In the genomic region with DNA sequence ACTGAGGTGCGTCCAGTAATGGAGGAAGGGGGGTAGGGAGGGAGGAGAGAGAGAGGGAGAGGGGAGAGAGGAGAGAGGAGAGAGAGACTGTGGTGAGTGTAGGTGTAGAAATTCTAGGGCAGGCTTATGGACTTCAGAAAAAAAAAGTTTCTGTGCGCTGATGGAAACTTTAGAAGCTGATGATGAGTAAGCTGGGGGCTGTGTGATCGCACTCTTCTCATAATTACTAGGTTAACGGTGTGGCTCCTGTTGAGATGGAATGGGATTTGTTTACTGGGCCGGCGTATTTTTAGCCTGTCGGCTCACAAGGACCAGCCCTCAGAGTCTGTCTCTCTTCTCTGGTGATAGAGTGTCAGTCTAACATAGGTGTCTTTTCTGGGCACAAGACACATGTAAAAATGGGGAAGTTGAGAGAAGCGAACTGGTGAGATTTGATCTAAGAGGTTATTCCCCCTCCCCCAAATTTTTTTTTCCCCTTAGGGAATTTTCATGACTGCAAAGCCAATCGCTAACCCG, we compare ENCODE assay signal across 8 mouse cellular contexts. TPM values are rescaled to one million over a fixed set of nuclear protein-coding genes. Genes with fewer than 3 reads are reported as not detected.
DNase-seq lines count a peak whose midpoint lies in the region; ATAC-seq and TF ChIP-seq lines count a peak whose summit lies in the region.

No protein-coding gene starts in this region.

- TF ChIP-seq POLR2A in olfactory bulb, adult 2 months (IDR thresholded peaks at IDR 0.05; ENCODE audit: insufficient read depth, low read depth, low read length), result no peak

- H3K4me3 ChIP-seq in kidney, postnatal 0 days (replicated peaks; ENCODE audit: low read depth, low read length), result peak overlapping the region; percentile 81
- peak overlapping the region; percentile 85 for H3K4me3 ChIP-seq in forebrain, postnatal 0 days (ENCODE audit: low read depth, low read length)
- H3K4me3 ChIP-seq in limb, embryonic 15.5 days, result peak overlapping the region; percentile 94
- peak overlapping the region; percentile 73 for H3K4me3 ChIP-seq in olfactory bulb, adult 2 months (ENCODE audit: insufficient read depth, low read depth, low read length)

- peak overlapping the region; percentile 82 for H3K4me2 ChIP-seq in kidney, postnatal 0 days (ENCODE audit: low read length)
- H3K4me2 ChIP-seq in forebrain, postnatal 0 days (ENCODE audit: low read depth), result peak overlapping the region; percentile 81
- H3K4me2 ChIP-seq in limb, embryonic 15.5 days, result peak overlapping the region; percentile 76

- H3K9ac ChIP-seq in kidney, postnatal 0 days (ENCODE audit: low read depth, low read length), result peak overlapping the region; percentile 95
- peak overlapping the region; percentile 3; the same call in 1 of the 2 replicates for H3K9ac ChIP-seq in forebrain, postnatal 0 days
- peak overlapping the region; percentile 84 for H3K9ac ChIP-seq in limb, embryonic 15.5 days

- peaks cover 10% of the 10 kb centered on the region for H3K4me1 ChIP-seq in kidney, postnatal 0 days (replicated peaks; ENCODE audit: insufficient read depth, low read length)
- 0 out of 2 replicates have a peak, but pooled peaks cover 4% of the 10 kb centered on the region for H3K4me1 ChIP-seq in forebrain, postnatal 0 days (ENCODE audit: insufficient read depth)
- peaks cover 19% of the 10 kb centered on the region for H3K4me1 ChIP-seq in limb, embryonic 15.5 days
- H3K4me1 ChIP-seq in olfactory bulb, adult 2 months (ENCODE audit: control insufficient read depth, insufficient read depth, low read length), result no peaks in the 10 kb centered on the region

- H3K27ac ChIP-seq in kidney, postnatal 0 days, result peak overlapping the region; percentile 92
- no peak overlapping the region for H3K27ac ChIP-seq in forebrain, postnatal 0 days (ENCODE audit: low read depth, low read length)
- peak overlapping the region; percentile 95 for H3K27ac ChIP-seq in limb, embryonic 15.5 days
- H3K27ac ChIP-seq in olfactory bulb, adult 2 months (ENCODE audit: insufficient read depth, low read depth, low read length), result peak overlapping the region; percentile 74

- DNase-seq in kidney, postnatal 0 days (ENCODE audit: low spot score), result peak; percentile 59
- no peak for DNase-seq in kidney, postnatal 10 days
- DNase-seq in NIH3T3 (ENCODE audit: low read depth), result peak; percentile 46
- no peak for DNase-seq in forebrain, postnatal 0 days
- no peak for DNase-seq in layer of hippocampus, postnatal 10 days (ENCODE audit: low spot score in 2 of 2)
- DNase-seq in testis, postnatal 10 days (ENCODE audit: low spot score), result no peak

- no peak; the same call in 1 of the 2 replicates for ATAC-seq in kidney, postnatal 0 days (replicated peaks; ENCODE audit: low FRiP score, low read depth)
- ATAC-seq in forebrain, postnatal 0 days, result no peak
- ATAC-seq in limb, embryonic 15.5 days (ENCODE audit: insufficient number of reproducible peaks, low FRiP score, low TSS enrichment, low read depth), result peak; percentile 31; the same call in 1 of the 2 replicates

- H3K9me3 ChIP-seq in kidney, postnatal 0 days (replicated peaks; ENCODE audit: low read length), result no peaks in the 10 kb centered on the region
- no peaks in the 10 kb centered on the region for H3K9me3 ChIP-seq in forebrain, postnatal 0 days (ENCODE audit: low read length)
- no peaks in the 10 kb centered on the region for H3K9me3 ChIP-seq in limb, embryonic 15.5 days

- no peaks in the 10 kb centered on the region for H3K27me3 ChIP-seq in kidney, postnatal 0 days (ENCODE audit: insufficient read depth, low read length)
- no peaks in the 10 kb centered on the region for H3K27me3 ChIP-seq in forebrain, postnatal 0 days (ENCODE audit: insufficient read depth, low read length)
- no peaks in the 10 kb centered on the region for H3K27me3 ChIP-seq in limb, embryonic 15.5 days

- no peak for TF ChIP-seq CTCF in kidney, postnatal 0 days (IDR thresholded peaks at IDR 0.05; ENCODE audit: low read depth)
- no peak for TF ChIP-seq CTCF in forebrain, postnatal 0 days (IDR thresholded peaks at IDR 0.05; ENCODE audit: low read depth)
- no peak for TF ChIP-seq CTCF in olfactory bulb, adult 2 months (IDR thresholded peaks at IDR 0.05; ENCODE audit: insufficient read depth, low read depth, low read length)

- WGBS in kidney, postnatal 0 days, result 8% methylated on average over 10 of the region's 10 CpGs
- 8% methylated on average over 10 of the region's 10 CpGs for WGBS in forebrain, postnatal 0 days
- 5% methylated on average over 10 of the region's 10 CpGs for WGBS in limb, embryonic 15.5 days
- 3% methylated on average over 10 of the region's 10 CpGs for WGBS in olfactory bulb, adult 2 months

- no peaks in the 10 kb centered on the region for H3K36me3 ChIP-seq in kidney, postnatal 0 days (ENCODE audit: insufficient read depth, low read length)
- no peaks in the 10 kb centered on the region for H3K36me3 ChIP-seq in forebrain, postnatal 0 days (ENCODE audit: insufficient read depth)
- no peaks in the 10 kb centered on the region for H3K36me3 ChIP-seq in limb, embryonic 15.5 days

RNA-seq across cellular contexts. Expression of a gene that starts 1.0 kb away (rescaled TPM):
- polyA plus RNA-seq in kidney, postnatal 0 days (2015; fragmentation: Nextera tagmentation; extraction: Ambion mirVana), result 20.7 and 21.8 TPM in 2 replicates
- total RNA-seq in forebrain, postnatal 0 days (2014; rRNA removed), result 6.2 and 13.5 TPM in 2 replicates
- polyA plus RNA-seq in forebrain, postnatal 0 days (2015; fragmentation: Nextera tagmentation; extraction: Ambion mirVana), result 5.7 and 8.8 TPM in 2 replicates
- 21.0 and 24.7 TPM in 2 replicates for polyA plus RNA-seq in limb, embryonic 15.5 days (2015; fragmentation: Nextera tagmentation; extraction: Ambion mirVana)
- not detected in 2 replicates for polyA plus RNA-seq in olfactory bulb, adult 2 months (2012; ENCODE audit: insufficient read depth, insufficient read length, low replicate concordance, missing spikeins)
- 10 to 100 TPM; 17.7 to 21.0 TPM for total RNA-seq in layer of hippocampus, postnatal 10 days (2021)

RNA-seq across cellular contexts. Expression of a gene that starts 47.0 kb away (rescaled TPM):
- 38.1 and 41.9 TPM in 2 replicates for polyA plus RNA-seq in kidney, postnatal 0 days (2015; fragmentation: Nextera tagmentation; extraction: Ambion mirVana)
- 59.5 and 60.5 TPM in 2 replicates for total RNA-seq in forebrain, postnatal 0 days (2014; rRNA removed)
- polyA plus RNA-seq in forebrain, postnatal 0 days (2015; fragmentation: Nextera tagmentation; extraction: Ambion mirVana), result 65.1 and 68.3 TPM in 2 replicates
- 35.8 and 37.0 TPM in 2 replicates for polyA plus RNA-seq in limb, embryonic 15.5 days (2015; fragmentation: Nextera tagmentation; extraction: Ambion mirVana)
- polyA plus RNA-seq in olfactory bulb, adult 2 months (2012; ENCODE audit: insufficient read depth, insufficient read length, low replicate concordance, missing spikeins), result not detected in 2 replicates
- 10 to 100 TPM; 41.9 to 42.2 TPM for total RNA-seq in layer of hippocampus, postnatal 10 days (2021)

RNA-seq across cellular contexts. Expression of a gene that starts 56.5 kb away (rescaled TPM):
- polyA plus RNA-seq in kidney, postnatal 0 days (2015; fragmentation: Nextera tagmentation; extraction: Ambion mirVana), result 27.1 and 35.0 TPM in 2 replicates
- 9.5 and 14.6 TPM in 2 replicates for total RNA-seq in forebrain, postnatal 0 days (2014; rRNA removed)
- polyA plus RNA-seq in forebrain, postnatal 0 days (2015; fragmentation: Nextera tagmentation; extraction: Ambion mirVana), result 7.8 and 8.4 TPM in 2 replicates
- 33.5 and 33.6 TPM in 2 replicates for polyA plus RNA-seq in limb, embryonic 15.5 days (2015; fragmentation: Nextera tagmentation; extraction: Ambion mirVana)
- polyA plus RNA-seq in olfactory bulb, adult 2 months (2012; ENCODE audit: insufficient read depth, insufficient read length, low replicate concordance, missing spikeins), result not detected in 2 replicates
- total RNA-seq in layer of hippocampus, postnatal 10 days (2021), result 1 to 10 TPM; 5.5 to 9.2 TPM

Comparison
In these comparisons a context has a peak if more than half of its experiments do, and no peak if none do; other contexts are left out.
1. DNase-seq: peak in kidney, postnatal 0 days (single experiment) and NIH3T3 (single experiment); none in kidney, postnatal 10 days (single experiment), forebrain, postnatal 0 days (single experiment), layer of hippocampus, postnatal 10 days (0 of 2) and testis, postnatal 10 days (single experiment).
2. H3K9ac ChIP-seq: peak in every context shown above with its lines; median percentile 95 in kidney, postnatal 0 days; 84 in limb, embryonic 15.5 days; 3 in forebrain, postnatal 0 days.
3. RNA of a gene that starts 47.0 kb away (polyA plus RNA-seq): 65.1 to 68.3 TPM in forebrain, postnatal 0 days, 38.1 to 41.9 TPM in kidney, postnatal 0 days and 35.8 to 37.0 TPM in limb, embryonic 15.5 days; not detected in olfactory bulb, adult 2 months; every median in the first group is over 10 times any median in the second.
4. Peak in every context shown above with its lines, with median percentiles within 50 percentile points of each other: H3K4me2 ChIP-seq and H3K4me3 ChIP-seq.